Mouse (Mus musculus) embryonic fibroblast, embryonic 13.5 days (primary cell): Measurements from ENCODE around the gene Ccdc33. TPM values are rescaled to one million over a fixed set of nuclear protein-coding genes. Genes with fewer than 3 reads are reported as not detected.

Experiments used
- H3K27ac ChIP-seq: 2 replicates; pipeline ENCODE4 v1.5.1; 2012; ENCODE audit warnings: low read length, control low read depth, inconsistent platforms; ENCODE audit not compliant: insufficient read depth
- H3K4me1 ChIP-seq: 2 replicates; pipeline ENCODE4 v1.6.1; 2011; ENCODE audit warnings: low read length; ENCODE audit not compliant: control insufficient read depth, insufficient read depth
- H3K4me3 ChIP-seq: 2 replicates; pipeline ENCODE4 v1.5.1; 2011; ENCODE audit warnings: mild to moderate bottlenecking, control low read depth, low read length; ENCODE audit not compliant: insufficient read depth
- CTCF ChIP-seq: IDR thresholded peaks from 2 replicates; pipeline ENCODE4 v1.5.1; 2011; ENCODE audit warnings: mild to moderate bottlenecking, control low read depth, low read length, moderate library complexity, borderline replicate concordance; ENCODE audit not compliant: insufficient read depth
- POLR2A ChIP-seq: IDR thresholded peaks from 2 replicates; pipeline ENCODE4 v1.6.1; 2011; ENCODE audit warnings: low read depth, mild to moderate bottlenecking, control low read depth, low read length, moderate library complexity
- polyA plus RNA-seq: library from polyadenylated mRNA; stranded (reverse); fragments of >200 nt; gene quantifications from 2 replicates; pipeline ENCODE4 v1.2.4, GENCODE M21; 2011; ENCODE audit warnings: low read depth; ENCODE audit not compliant: missing spikeins, insufficient read length

The Ccdc33 gene
- polyA plus RNA-seq, 1 experiment = not detected

DNA sequence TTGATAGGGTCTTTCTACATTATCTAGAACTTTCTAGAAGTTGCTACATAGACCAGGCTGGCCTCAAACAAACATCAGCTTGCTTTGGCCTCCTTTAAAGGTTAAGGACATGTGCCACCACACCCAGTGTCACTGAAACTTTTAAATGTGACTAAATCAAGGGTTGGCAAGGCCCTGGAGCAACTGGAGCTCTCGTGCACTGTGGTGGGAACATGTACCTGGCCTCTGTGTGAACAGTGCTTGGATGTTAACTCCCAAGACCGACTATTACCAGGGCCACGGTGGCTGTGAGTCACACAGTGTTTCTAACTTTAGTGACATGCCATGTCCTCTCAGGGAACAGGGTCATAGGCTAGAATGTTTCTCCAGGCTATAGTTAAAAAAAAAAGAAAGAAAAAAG lies 101.7 kb downstream of the Ccdc33 start:
- Histone ChIP-seq H3K27ac (no peak overlapping the region), H3K4me3 (no peak overlapping the region)

DNA sequence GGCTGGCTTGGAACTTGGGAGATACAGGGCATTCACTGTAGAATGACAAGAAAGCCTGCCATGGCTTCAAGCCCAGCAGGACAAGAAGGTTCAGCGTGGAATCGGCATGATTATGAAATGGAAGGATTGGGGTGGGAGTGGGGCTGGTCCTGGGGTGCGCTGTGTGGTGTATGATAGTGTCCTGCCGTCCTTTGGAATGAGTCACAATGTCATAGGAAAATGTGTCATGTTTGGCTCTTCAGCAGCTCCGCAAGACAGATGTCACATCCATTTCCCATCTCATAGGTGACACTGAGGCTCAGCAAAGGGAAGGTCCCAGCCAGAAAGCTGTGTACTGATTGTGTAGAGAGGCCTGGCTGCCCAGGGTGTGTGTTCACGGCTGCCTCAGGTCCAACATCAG lies 102.8 kb downstream of the Ccdc33 start:
- TF ChIP-seq POLR2A (no peak), CTCF (no peak)
- no peak overlapping the region for H3K27ac ChIP-seq
- H3K4me1 ChIP-seq = no peaks in the 10 kb centered on the region; the same call in 1 of the 2 replicates
- no peak overlapping the region for H3K4me3 ChIP-seq

More for the DNA sequence above, 101.7 kb downstream of the Ccdc33 start:
- TF ChIP-seq POLR2A (no peak), CTCF (no peak)
- H3K4me1 ChIP-seq = no peaks in the 10 kb centered on the region; the same call in 1 of the 2 replicates

DNA sequence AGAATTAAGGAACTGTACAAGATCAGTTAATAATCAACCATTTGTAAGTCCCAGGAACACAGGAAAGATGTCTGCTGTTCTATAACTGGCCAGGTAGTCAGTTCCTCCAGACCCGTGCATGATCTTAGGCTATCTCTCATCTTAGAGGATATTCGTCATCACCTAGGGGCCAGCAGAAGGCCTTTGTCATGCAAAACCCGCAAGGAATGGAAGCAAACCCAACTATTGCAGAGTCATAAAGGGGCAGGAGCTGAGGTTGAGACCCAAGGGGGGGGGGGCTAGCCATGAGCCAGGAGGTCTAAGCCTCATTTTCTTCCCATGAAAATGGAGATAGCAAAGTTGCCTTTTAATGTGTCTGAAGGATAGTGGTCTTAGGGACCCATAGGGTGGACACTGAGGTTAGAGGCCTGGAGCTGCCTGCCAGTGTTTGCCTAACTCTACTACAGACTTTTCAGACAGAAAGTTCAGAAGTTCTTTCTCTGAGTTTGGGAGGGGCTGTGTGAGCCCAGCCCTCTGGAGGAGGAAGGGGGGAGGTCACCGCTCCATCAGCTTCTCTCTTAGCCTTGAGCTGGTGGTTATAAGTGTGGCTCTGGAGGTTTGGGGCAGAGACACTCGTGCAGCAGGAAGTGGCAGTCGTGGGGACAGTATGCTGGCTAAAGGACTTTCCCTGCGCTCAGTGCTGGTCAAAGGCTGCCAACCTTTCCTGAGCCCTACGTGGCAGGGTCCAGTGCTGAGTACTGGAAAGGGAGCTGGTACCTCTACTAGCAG lies 104.0 kb downstream of the Ccdc33 start:
- TF ChIP-seq POLR2A (no peak), CTCF (no peak)
- H3K4me1 ChIP-seq = no peaks in the 10 kb centered on the region; the same call in 1 of the 2 replicates
- no peak overlapping the region for H3K4me3 ChIP-seq
- H3K27ac ChIP-seq = no peak overlapping the region

DNA sequence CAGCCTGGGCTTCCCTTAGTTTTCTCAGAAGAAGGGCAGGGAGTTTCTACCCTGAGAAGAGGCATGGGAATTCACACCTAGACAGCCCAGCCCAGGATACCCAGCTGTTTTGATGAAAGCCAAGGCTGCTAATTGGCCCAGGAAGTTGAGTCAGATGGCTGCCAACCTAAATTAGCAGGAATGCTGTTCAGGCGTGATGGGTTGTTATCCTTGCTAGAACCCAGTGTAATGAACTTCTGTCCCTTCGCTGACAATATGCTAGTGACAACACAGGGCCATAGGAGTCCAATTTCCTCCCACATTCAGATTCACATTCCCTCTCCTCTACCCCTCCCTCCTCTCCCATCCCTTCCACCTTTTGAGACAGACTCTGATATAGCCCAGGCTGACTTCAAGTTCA lies 105.7 kb downstream of the Ccdc33 start:
- no peak for TF ChIP-seq CTCF
- TF ChIP-seq POLR2A = no peak
- no peaks in the 10 kb centered on the region; the same call in 1 of the 2 replicates for H3K4me1 ChIP-seq
- no peak overlapping the region for H3K27ac ChIP-seq

DNA sequence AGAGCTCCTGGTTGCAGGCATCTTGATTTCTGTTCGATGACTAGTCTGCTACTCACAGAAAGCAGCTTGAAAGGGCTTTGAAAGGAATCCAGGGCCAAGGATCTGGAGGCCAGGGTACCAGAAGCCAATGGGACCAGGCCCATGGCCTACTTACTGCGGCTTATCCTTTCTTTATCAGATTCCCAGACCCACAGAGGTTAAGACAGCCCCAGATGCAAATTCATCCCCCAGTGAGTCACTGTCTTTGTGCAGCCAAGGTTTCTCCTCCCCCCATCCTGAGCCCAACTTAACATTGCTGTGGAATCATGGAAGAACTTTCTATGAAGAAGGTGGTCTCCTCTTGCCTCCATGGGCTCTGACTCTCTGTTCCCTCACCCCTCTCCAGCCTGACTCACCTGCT lies 106.1 kb downstream of the Ccdc33 start:
- H3K4me3 ChIP-seq = no peak overlapping the region
- no peak overlapping the region for H3K27ac ChIP-seq
- TF ChIP-seq CTCF (no peak), POLR2A (no peak)
- no peaks in the 10 kb centered on the region; the same call in 1 of the 2 replicates for H3K4me1 ChIP-seq

More for the DNA sequence above, 105.7 kb downstream of the Ccdc33 start:
- H3K4me3 ChIP-seq = no peak overlapping the region

DNA sequence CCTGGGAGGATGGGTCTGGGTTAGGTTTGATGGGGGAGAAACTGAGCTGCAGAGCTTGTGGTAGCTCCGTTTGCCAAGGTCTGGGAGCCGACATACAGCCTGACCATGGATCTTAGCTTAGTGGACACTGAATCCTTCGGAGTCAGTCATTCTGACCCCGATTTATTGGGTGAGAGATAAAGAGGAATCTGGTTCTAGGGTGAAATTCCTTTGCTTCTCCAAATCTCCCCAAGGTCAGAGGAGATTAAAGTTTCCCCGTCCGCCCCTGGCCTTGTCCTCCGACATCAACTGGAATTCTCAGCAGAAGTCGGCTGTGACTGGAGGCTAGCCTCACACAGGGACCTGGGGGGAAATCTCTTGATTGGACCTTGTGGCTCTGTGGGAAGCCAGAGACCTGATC lies 107.1 kb downstream of the Ccdc33 start:
- H3K4me3 ChIP-seq = no peak overlapping the region
- H3K27ac ChIP-seq = no peak overlapping the region

DNA sequence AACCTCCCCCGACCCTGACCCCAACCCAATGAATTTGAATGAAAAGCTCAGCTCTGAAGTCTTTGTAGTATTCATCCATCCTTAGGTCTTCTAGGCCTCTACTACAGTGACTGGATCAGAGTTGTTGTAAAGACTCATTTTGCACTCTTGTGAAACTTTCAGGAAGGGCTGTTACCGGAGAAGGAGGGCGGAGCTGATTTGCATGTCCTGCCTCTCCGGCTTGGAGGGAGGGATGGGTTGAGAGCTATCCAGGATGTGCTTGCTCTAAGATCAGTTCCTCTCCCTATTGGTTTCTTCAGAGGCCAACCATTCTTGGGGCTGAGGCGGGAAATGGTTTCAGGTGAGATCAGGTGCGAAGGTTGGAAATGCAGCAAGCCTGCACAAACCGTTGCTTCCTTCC lies 107.6 kb downstream of the Ccdc33 start:
- Histone ChIP-seq H3K4me3 (no peak overlapping the region), H3K4me1 (no peaks in the 10 kb centered on the region; the same call in 1 of the 2 replicates), H3K27ac (no peak overlapping the region)
- TF ChIP-seq POLR2A = no peak
- no peak for TF ChIP-seq CTCF

More for the DNA sequence above, 107.1 kb downstream of the Ccdc33 start:
- no peaks in the 10 kb centered on the region; the same call in 1 of the 2 replicates for H3K4me1 ChIP-seq
- TF ChIP-seq CTCF = no peak
- no peak for TF ChIP-seq POLR2A

DNA sequence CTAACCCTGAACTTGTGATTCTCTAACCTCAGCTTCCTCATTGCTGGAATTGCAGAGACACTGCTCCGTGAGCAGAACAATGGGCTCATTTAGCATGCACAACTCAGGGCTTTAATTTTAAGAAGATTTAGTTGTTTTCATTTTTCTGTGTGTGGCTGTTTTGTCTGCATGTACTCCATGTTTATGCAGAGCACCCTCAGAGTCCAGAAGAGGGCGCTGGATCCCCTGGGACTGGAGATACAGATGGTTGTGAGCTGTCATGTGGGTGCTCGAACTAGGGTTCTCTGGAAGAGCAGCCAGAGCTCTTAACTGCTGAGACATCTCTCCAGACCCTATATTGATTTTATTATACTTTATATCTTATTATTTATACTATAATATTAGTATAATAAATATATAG lies 109.0 kb downstream of the Ccdc33 start:
- H3K4me3 ChIP-seq = no peak overlapping the region
- H3K4me1 ChIP-seq = no peaks in the 10 kb centered on the region; the same call in 1 of the 2 replicates
- no peak for TF ChIP-seq CTCF
- no peak for TF ChIP-seq POLR2A
- H3K27ac ChIP-seq = no peak overlapping the region

DNA sequence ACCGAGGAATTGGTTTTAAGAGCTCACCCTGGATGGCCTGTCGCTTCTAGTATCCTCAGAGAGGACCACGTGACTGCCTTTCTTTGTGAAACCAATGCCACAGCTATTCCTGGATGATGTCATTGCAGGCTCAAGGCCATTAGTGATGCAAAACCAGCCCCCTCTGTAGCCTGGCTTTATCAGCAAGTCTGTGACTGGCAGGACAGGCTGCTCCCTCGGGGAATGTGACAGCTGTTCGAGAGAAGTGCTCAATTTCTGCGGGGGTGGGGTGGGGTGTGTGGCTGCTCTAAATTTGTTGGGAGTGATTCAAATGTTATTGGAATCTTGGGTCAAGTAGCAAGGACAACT lies 109.6 kb downstream of the Ccdc33 start:
- H3K27ac ChIP-seq = no peak overlapping the region
- H3K4me3 ChIP-seq = no peak overlapping the region
- H3K4me1 ChIP-seq = no peaks in the 10 kb centered on the region; the same call in 1 of the 2 replicates
- TF ChIP-seq CTCF (no peak), POLR2A (no peak)

DNA sequence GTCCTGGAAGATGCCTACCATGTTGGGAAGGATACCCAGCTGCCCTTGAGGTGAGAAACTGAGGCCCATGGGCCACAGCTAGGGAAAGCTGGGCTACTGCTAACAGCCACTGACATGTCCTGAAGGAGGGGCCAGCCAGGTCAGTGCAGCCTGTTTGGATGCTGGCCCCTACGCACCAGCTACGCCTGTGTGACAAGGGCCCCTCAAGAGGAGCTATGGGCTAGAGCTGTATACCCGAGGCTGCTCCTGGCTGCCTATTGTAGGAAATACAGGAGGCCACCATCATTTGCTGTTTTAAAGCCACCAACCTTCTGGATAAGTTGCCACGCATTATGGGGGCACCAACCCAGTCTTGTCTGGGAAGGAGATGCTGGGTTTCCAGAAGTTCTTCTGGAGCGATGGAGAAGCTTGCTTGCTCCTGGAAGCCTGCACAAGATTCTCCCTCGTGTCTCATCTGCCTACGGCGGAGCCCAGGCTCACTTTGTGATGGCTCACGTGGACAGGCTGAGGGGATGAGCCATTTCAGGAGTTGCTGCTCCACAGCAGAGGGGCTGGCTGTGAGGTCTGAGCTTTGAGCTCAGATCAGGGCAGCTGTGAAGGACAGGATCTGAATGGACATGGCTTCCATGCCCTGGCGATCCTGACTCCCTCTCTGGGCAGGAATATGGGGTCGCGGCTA lies 110.1 kb downstream of the Ccdc33 start:
- no peak for TF ChIP-seq CTCF
- TF ChIP-seq POLR2A = no peak
- Histone ChIP-seq H3K4me1 (no peaks in the 10 kb centered on the region; the same call in 1 of the 2 replicates), H3K4me3 (no peak overlapping the region), H3K27ac (no peak overlapping the region)
